Mouse (Mus musculus): ENCODE data around the gene Zfp969.
"Not testable (repeated sequence)": the region's sequence is repeated elsewhere in the genome, so short reads cannot be mapped to it uniquely, and the experiment has no call there.

Zfp969 gene

GRCm38 (mm10) chr2:175703546-175703945 is at the start of gene Zfp969:
Gene Zfp969, minus strand, starts transcription at chr2:175703646.
- DNase-seq (ENCODE audit: low spot score in 2 of 2) = not testable (repeated sequence)

DNA sequence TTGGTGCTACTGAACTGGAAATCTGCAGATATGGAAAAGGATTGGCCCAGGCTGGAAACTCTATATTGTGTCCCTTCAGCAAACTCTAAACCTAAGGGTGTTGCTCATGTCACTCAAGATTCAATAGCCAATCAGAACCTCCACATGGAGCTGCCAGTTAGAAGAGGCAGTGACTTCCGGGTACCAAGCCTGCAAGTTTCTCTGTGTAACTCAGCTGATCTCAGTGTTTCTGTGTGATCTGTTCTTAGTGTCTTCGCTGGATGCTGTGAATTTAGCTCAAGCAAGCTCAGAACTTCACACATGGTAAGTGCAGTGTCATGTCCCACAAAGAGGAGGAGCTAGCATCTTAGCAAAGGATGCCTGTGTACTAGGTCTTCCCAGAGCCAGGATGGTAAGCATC is 37.8 kb upstream of the Zfp969 start, which contains the start of gene Gm2007:
Gene Gm2007, plus strand, starts transcription at position 301 of the 400 bp plus-strand sequence.
- not testable (repeated sequence) for DNase-seq (ENCODE audit: low spot score in 2 of 2)

DNA sequence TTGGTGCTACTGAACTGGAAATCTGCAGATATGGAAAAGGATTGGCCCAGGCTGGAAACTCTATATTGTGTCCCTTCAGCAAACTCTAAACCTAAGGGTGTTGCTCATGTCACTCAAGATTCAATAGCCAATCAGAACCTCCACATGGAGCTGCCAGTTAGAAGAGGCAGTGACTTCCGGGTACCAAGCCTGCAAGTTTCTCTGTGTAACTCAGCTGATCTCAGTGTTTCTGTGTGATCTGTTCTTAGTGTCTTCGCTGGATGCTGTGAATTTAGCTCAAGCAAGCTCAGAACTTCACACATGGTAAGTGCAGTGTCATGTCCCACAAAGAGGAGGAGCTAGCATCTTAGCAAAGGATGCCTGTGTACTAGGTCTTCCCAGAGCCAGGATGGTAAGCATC is 59.8 kb downstream of the Zfp969 start, which contains the start of gene Gm11007:
Gene Gm11007, plus strand, starts transcription at position 301 of the 400 bp plus-strand sequence.
- not testable (repeated sequence) for DNase-seq (ENCODE audit: low spot score in 2 of 2)

Data from frontal cortex, postnatal 36 days (tissue).